Mouse (Mus musculus) midbrain, embryonic 11.5 days (tissue): ENCODE results near the gene Saxo1. TPM values are rescaled to one million over a fixed set of nuclear protein-coding genes. Genes with fewer than 3 reads are reported as not detected.
A peak's percentile ranks its signal among the peaks of the same experiment; 100 is the strongest.

Source experiments
- ATAC-seq: fragments of 200-750 bp; cut with Nextera tagmentation; 2 replicates; pipeline ENCODE4 v1.8.0; 2017; ENCODE audit warnings: moderate TSS enrichment, moderate library complexity; ENCODE audit not compliant: low FRiP score
- DNase-seq: peaks from one replicate; pipeline ENCODE4 v3.0.0; 2015; ENCODE audit warnings: low spot score; ENCODE audit errors: missing footprints
- H3K27ac ChIP-seq: fragments of 300-500 bp; sonication (generic); 2 replicates; pipeline ENCODE4 v1.5.1; 2014; ENCODE audit warnings: low read depth, low read length
- H3K27me3 ChIP-seq: fragments of 300-500 bp; sonication (generic); 2 replicates; pipeline ENCODE4 v1.6.1; 2014; ENCODE audit warnings: mild to moderate bottlenecking, low read length, moderate library complexity, mixed read lengths; ENCODE audit not compliant: control insufficient read depth, insufficient read depth
- H3K36me3 ChIP-seq: fragments of 300-500 bp; sonication (generic); 2 replicates; pipeline ENCODE4 v1.6.1; 2014; ENCODE audit warnings: mild to moderate bottlenecking, low read length, moderate library complexity, mixed read lengths; ENCODE audit not compliant: control insufficient read depth, insufficient read depth
- H3K4me1 ChIP-seq: fragments of 300-500 bp; sonication (generic); 2 replicates; pipeline ENCODE4 v1.6.1; 2014; ENCODE audit warnings: low read length; ENCODE audit not compliant: control insufficient read depth, insufficient read depth
- H3K4me2 ChIP-seq: fragments of 300-500 bp; sonication (generic); 2 replicates; pipeline ENCODE4 v1.6.1; 2014; ENCODE audit warnings: mild to moderate bottlenecking, moderate library complexity
- H3K4me3 ChIP-seq: fragments of 300-500 bp; sonication (generic); 2 replicates; pipeline ENCODE4 v1.5.1; 2014; ENCODE audit warnings: low read depth, low read length
- H3K9ac ChIP-seq: fragments of 300-500 bp; sonication (generic); 2 replicates; pipeline ENCODE4 v1.6.1; 2014; ENCODE audit warnings: low read length
- H3K9me3 ChIP-seq: fragments of 300-500 bp; sonication (generic); 2 replicates; pipeline ENCODE4 v1.6.1; 2016; ENCODE audit warnings: low read length; ENCODE audit not compliant: control insufficient read depth
- WGBS: fragments of 180-500 bp; shearing (Covaris S2); extraction: QIAGEN DNeasy Blood & Tissue Kit; methylation state at CpG from one replicate; pipeline ENCODE4 v1.1.7; 2014; 5-methylcytosine and 5-hydroxymethylcytosine counted together
- polyA plus RNA-seq: library from polyadenylated mRNA; unstranded; fragments of >200 nt; fragmentation: Nextera tagmentation; extraction: Ambion mirVana; gene quantifications from 2 replicates; pipeline ENCODE4 v1.2.1, GENCODE M21; 2014

Saxo1 gene
- not detected in 2 replicates for polyA plus RNA-seq

- ATAC-seq (no peak), DNase-seq (peak; percentile 26)
- H3K4me2 ChIP-seq, result no peak within 1 kb of the TSS
- H3K36me3 ChIP-seq, result no peaks in the 10 kb centered on the region
- no peak within 1 kb of the TSS for H3K27ac ChIP-seq
- no peaks in the 10 kb centered on the region for H3K9me3 ChIP-seq
- H3K4me1 ChIP-seq, result no peaks in the 10 kb centered on the region
- no peak within 1 kb of the TSS for H3K4me3 ChIP-seq
- 92% methylated on average over 7 of the region's 7 CpGs for WGBS
- H3K9ac ChIP-seq, result no peak within 1 kb of the TSS
- H3K27me3 ChIP-seq, result no peaks in the 10 kb centered on the region
Measured at GRCm38 (mm10) chr4:86558228-86558627, at the start of gene Saxo1. TSS of gene Saxo1 (minus strand) at chr4:86558328.

- ATAC-seq, result no peak
- peaks cover 2% of the 10 kb centered on the region; the same call in 1 of the 2 replicates for H3K36me3 ChIP-seq
- H3K9ac ChIP-seq, result no peak overlapping the region
Measured at GRCm38 (mm10) chr4:86591304-86591703, 33.2 kb upstream of the Saxo1 start.

GRCm38 (mm10) chr4:86588236-86588635 lies 30.1 kb upstream of the Saxo1 start:
- DNase-seq (no peak), ATAC-seq (no peak)
- peaks cover 5% of the 10 kb centered on the region; the same call in 1 of the 2 replicates for H3K36me3 ChIP-seq
- H3K4me1 ChIP-seq, result no peaks in the 10 kb centered on the region
- 92% methylated on average over 3 of the region's 3 CpGs for WGBS
- H3K27me3 ChIP-seq, result no peaks in the 10 kb centered on the region
- no peak overlapping the region for H3K4me2 ChIP-seq
- no peak overlapping the region for H3K4me3 ChIP-seq
- H3K27ac ChIP-seq, result no peak overlapping the region
- no peaks in the 10 kb centered on the region for H3K9me3 ChIP-seq
- H3K9ac ChIP-seq, result no peak overlapping the region

More at GRCm38 (mm10) chr4:86591304-86591703, 33.2 kb upstream of the Saxo1 start:
- no peak overlapping the region for H3K27ac ChIP-seq
- H3K4me1 ChIP-seq, result no peaks in the 10 kb centered on the region
- no peak overlapping the region for H3K4me3 ChIP-seq
- WGBS, result 100% methylated on average over 2 of the region's 2 CpGs
- no peaks in the 10 kb centered on the region for H3K27me3 ChIP-seq
- no peak overlapping the region for H3K4me2 ChIP-seq
- DNase-seq, result no peak
- H3K9me3 ChIP-seq, result no peaks in the 10 kb centered on the region

GRCm38 (mm10) chr4:86580591-86580990 lies 22.5 kb upstream of the Saxo1 start:
- DNase-seq (no peak), ATAC-seq (no peak)
- Histone ChIP-seq H3K4me2 (no peak overlapping the region), H3K9me3 (no peaks in the 10 kb centered on the region), H3K9ac (no peak overlapping the region), H3K4me1 (peaks cover 12% of the 10 kb centered on the region), H3K27me3 (no peaks in the 10 kb centered on the region), H3K36me3 (peaks cover 10% of the 10 kb centered on the region; the same call in 1 of the 2 replicates), H3K27ac (no peak overlapping the region), H3K4me3 (no peak overlapping the region)
- 91% methylated on average over 3 of the region's 3 CpGs for WGBS

GRCm38 (mm10) chr4:86580056-86580455 lies 21.9 kb upstream of the Saxo1 start:
- no peak for ATAC-seq
- Histone ChIP-seq H3K4me1 (peaks cover 12% of the 10 kb centered on the region), H3K36me3 (peaks cover 7% of the 10 kb centered on the region; the same call in 1 of the 2 replicates), H3K27me3 (no peaks in the 10 kb centered on the region), H3K4me2 (no peak overlapping the region), H3K27ac (no peak overlapping the region), H3K9ac (no peak overlapping the region), H3K4me3 (no peak overlapping the region), H3K9me3 (no peaks in the 10 kb centered on the region)
- no peak for DNase-seq
- 68% methylated on average over 4 of the region's 4 CpGs for WGBS

- ATAC-seq (no peak), DNase-seq (no peak)
- Histone ChIP-seq H3K27me3 (no peaks in the 10 kb centered on the region), H3K9me3 (no peaks in the 10 kb centered on the region), H3K36me3 (no peaks in the 10 kb centered on the region), H3K4me3 (peak overlapping the region; percentile 85), H3K4me2 (peak overlapping the region; percentile 86), H3K27ac (0 out of 2 replicates have a peak overlapping the region, but pooled peaks have one; percentile 93), H3K4me1 (peaks cover 12% of the 10 kb centered on the region), H3K9ac (peak overlapping the region; percentile 95)
- 11% methylated on average over 11 of the region's 11 CpGs for WGBS
Measured at GRCm38 (mm10) chr4:86576630-86577225, 18.6 kb upstream of the Saxo1 start.

GRCm38 (mm10) chr4:86576120-86576541 lies 18.0 kb upstream of the Saxo1 start:
- Histone ChIP-seq H3K4me3 (peak overlapping the region; percentile 85), H3K4me1 (peaks cover 12% of the 10 kb centered on the region)

GRCm38 (mm10) chr4:86575283-86575983 lies 17.3 kb upstream of the Saxo1 start, which contains the start of gene Rraga:
TSS of gene Rraga (plus strand) at chr4:86575668.
- Histone ChIP-seq H3K4me3 (peak within 1 kb of the TSS; percentile 85), H3K4me1 (peaks cover 12% of the 10 kb centered on the region), H3K27ac (peak within 1 kb of the TSS; percentile 93), H3K9me3 (no peaks in the 10 kb centered on the region), H3K4me2 (peak within 1 kb of the TSS; percentile 86), H3K9ac (peak within 1 kb of the TSS; percentile 95), H3K36me3 (no peaks in the 10 kb centered on the region), H3K27me3 (no peaks in the 10 kb centered on the region)
- WGBS, result under 1% methylated on average over 53 of the region's 53 CpGs
- peak; percentile 99 for DNase-seq
- ATAC-seq, result peak; percentile 97

More at GRCm38 (mm10) chr4:86576120-86576541, 18.0 kb upstream of the Saxo1 start:
- ATAC-seq, result no peak; the same call in 1 of the 2 replicates
- H3K27ac ChIP-seq, result peak overlapping the region; percentile 93
- WGBS, result under 1% methylated on average over 20 of the region's 20 CpGs
- no peaks in the 10 kb centered on the region for H3K27me3 ChIP-seq
- H3K36me3 ChIP-seq, result no peaks in the 10 kb centered on the region
- peak; percentile 93 for DNase-seq
- no peaks in the 10 kb centered on the region for H3K9me3 ChIP-seq
- H3K4me2 ChIP-seq, result peak overlapping the region; percentile 86
- H3K9ac ChIP-seq, result peak overlapping the region; percentile 95

- H3K4me2 ChIP-seq, result peak overlapping the region; percentile 86
- 19% methylated on average over 6 of the region's 6 CpGs for WGBS
- H3K4me1 ChIP-seq, result peaks cover 12% of the 10 kb centered on the region
- peak overlapping the region; percentile 85 for H3K4me3 ChIP-seq
- peak overlapping the region; percentile 93 for H3K27ac ChIP-seq
- peak overlapping the region; percentile 95 for H3K9ac ChIP-seq
- no peaks in the 10 kb centered on the region for H3K9me3 ChIP-seq
- DNase-seq (no peak), ATAC-seq (peak; percentile 38)
- H3K27me3 ChIP-seq, result no peaks in the 10 kb centered on the region
- no peaks in the 10 kb centered on the region for H3K36me3 ChIP-seq
Measured at GRCm38 (mm10) chr4:86574939-86575282, 16.8 kb upstream of the Saxo1 start.
